Mouse (Mus musculus) testis, postnatal 10 days (tissue): ENCODE measurements around the gene Nhp2.
"Not testable (repeated sequence)": the region's sequence is repeated elsewhere in the genome, so short reads cannot be mapped to it uniquely, and the experiment has no call there.

Source experiments
- DNase-seq: peaks from one replicate; pipeline ENCODE4 v3.0.0; 2021; ENCODE audit warnings: low spot score

Nhp2 gene

DNA sequence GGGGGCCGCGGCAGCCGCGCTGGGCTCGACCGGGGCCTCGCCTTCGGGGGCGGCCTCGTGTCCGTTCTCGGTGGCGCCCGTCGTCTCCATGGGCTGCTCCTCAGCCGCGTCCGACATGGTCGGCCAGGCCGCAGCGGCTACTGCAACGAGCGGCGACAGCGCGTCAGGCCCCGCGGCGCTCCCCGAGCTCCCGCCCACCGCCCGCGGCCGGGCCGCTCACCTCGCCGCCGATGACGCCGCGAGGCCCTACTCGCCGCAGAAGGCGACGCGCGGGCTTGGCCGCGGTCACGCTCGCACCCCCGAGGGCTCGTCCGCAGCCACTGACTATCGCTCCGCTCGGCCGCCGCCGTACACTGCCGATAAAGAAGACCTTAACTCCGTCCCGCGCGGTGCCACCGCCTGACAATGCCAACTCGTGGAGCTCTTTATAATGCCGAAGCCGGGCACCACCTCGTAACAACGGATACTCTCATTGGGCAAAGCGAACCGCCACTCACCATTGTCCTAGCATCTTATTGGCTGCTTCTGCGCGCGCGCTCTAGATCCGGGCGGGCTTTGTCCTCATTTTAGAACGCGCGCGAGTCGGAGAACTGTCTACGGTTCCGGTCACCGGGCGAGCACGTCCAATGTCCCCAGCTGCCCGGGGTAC is 13.0 kb upstream of the Nhp2 start, which contains the start of gene Hnrnpab:
Gene Hnrnpab, minus strand, starts transcription at position 401 of the 649 bp plus-strand sequence.
- DNase-seq = peak; percentile 95

DNA sequence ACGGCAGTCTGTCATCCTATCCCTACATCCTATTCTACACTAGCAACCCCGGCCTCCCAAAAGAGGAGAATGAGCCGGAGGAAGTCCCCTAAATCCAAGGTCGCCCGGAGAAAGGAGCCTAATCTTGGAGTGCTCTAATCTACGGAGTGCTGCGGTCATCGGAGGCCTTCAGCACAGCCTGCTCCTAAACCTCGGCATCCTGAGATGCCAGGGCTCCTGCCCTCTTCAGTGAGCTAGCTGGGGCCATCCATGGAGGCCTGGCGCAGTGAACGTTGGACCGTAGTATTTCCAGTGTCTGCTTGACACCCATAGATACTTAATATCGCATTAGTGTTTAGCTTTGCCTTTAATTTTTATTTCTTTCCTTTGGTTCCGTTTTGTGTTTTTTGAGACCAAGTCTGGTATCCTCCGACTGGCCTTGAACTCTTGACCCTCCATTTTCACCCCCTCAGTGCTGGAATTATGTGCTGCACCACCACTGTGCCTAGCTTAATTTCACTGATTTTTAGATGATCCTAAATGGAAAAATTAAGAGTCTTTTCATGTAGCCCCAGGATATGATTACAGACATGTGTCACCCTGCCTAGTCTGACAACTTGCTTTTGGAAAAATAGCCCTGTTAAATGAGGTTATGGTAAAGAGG is 12.3 kb upstream of the Nhp2 start:
- DNase-seq = no peak

DNA sequence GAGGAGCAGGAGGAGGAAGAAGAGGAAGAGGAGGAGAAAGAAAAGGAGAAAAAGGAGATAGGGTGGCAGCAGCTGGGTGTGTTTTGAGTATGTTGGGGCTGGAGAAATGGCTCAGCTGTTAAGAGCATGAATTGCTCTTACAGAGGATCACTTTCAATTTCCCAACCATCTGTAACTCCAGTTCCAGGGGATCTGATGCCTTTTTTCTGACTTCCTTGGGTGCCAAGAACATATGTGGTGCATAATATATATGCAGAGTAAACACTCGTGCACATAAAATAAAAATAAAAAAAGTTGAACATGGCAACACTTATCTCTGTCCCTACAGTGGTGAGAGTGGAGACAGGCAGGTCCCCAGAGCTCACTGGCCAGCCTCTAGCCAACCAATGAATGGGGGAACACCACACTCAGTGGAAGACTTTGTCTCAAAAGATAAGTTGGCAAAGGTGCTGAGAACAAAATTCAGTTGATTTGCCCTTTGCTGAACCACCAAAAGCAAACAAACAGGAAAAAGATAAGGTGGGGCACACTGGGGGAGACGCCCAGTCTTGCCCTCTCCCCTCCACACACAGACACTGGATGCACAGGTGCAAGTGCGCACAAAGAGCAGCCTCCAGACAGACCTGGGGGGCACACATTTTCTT is 10.1 kb upstream of the Nhp2 start:
- no peak for DNase-seq

DNA sequence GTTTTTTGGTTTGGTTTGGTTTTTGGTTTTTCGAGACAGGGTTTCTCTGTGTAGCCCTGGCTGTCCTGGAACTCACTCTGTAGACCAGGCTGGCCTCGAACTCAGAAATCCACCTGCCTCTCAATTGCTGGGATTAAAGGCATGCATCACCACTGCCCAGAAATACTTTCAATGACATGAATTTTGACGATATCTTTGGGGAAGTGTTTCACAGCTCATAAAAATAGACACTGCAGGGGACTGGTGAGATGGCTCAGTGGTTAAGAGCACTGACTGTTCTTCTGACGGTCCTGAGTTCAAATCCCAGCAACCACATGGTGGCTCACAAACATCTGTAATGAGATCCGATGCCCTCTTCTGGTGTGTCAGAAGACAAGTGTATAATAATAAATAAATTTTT is 9.6 kb upstream of the Nhp2 start:
- not testable (repeated sequence) for DNase-seq

DNA sequence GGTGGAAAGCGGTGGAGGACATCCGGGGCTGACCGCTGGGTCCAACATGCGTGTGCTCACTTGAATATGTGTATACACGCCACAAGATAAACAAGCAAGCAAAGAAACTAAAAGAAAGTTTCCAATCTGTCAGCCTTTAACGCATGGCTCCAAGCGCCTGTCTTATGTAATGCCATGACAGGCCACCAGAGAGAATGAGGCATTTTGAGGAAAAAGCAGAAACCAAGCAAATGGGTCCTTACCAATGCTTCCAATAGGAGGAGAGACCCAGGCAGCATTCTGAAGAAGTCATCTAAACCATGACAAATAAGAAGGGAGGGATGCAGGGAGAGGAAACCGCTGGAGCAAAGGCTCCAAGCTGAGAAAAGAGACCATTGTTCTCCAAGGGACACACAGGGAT is 5.3 kb upstream of the Nhp2 start:
- DNase-seq = no peak

DNA sequence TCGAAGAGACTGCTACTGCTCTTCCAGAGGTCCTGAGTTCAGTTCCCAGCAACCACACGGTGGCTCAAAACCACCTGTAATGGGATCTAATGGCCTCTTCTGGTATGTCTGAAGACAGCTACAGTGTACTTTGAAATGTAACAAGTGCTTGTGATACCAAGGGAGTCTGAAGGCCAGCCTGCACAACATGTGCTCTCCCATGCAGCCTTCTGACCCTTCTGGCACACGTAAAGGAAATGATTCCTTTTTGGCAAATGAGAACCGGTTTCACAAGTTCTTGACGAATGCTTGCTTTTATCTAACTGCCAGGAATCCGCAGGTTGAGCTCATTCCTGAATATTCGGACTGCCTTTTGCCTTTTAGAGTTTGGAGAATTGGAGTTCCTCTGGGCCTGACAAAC is 4.4 kb upstream of the Nhp2 start:
- no peak for DNase-seq

DNA sequence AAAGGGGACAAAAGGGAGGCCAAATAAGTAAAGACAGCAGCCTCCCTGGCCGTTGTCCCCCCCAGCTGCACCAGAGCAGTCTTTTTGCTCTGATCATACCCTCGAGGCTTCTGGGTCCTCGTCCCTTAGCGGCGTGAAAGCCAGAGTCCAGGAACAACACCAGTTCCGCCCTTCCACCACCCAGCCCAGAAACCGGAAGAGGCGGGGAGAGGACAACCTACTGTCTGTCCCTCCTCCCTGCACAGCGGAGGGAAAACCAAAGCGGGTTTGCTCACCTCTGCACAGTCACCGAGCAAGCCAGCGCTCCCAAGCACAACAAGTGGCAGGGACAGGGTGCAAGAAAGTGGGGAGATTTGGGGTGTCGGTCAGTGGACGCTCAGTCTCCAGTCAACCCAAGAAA is 3.9 kb upstream of the Nhp2 start:
- peak; percentile 75 for DNase-seq

DNA sequence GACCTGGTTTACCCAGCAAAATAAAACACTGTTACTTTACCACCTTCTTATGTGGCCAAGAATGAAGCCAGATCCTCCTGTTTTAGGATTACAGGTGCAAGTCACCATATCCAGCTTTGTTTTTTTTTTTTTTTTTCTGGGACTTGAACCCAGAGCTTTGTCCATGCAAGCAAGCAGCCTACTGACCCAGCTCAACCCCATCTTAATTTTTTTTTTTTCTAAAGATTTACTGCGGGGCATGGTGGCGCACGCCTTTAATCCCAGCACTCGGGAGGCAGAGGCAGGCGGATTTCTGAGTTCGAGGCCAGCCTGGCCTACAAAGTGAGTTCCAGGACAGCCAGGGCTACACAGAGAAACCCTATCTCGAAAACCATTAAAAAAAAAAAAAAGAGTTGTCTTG is 3.4 kb upstream of the Nhp2 start:
- DNase-seq = not testable (repeated sequence)

DNA sequence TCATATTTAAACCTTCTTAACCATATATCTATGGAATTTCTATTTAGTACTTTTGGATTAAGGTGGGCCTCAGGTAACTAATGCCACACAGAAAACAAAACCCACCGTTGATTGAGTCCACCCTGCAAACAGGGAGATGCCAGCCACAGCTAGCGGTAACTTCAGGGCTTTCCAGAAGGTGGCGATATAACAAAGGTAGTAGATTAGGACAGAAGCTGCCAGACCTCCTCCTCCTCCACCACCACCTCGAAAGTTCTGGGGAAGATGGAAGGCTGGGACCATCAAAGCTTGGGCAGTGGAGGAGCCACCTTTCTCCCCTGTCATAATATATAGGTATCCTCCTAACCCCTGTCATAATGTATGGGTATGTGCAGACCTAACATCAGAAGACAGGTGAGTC is 1.8 kb upstream of the Nhp2 start:
- DNase-seq = peak; percentile 75

DNA sequence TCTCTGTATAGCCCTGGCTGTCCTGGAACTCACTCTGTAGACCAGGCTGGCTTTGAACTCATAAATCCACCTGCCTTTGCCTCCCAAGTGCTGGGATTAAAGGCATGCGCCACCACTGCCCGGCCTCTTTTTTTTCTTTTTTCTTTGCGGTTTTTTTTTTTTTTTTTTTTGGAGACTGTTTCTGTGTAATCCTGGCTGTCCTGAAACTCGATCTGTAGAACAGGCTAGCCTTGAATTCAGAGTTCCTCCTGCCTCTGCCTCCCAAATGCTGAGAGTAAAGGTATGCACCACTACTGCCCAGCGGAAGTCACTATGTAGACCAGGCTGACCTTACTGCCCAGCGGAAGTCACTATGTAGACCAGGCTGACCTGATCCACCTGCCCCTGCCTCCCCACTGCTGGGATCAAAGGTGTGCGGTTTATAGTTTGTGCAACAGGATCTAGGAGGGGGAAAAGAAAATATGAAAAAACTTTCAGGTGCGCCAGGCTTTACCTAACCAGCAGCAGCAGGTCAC is 584 bp upstream of the Nhp2 start:
- DNase-seq = no peak

DNA sequence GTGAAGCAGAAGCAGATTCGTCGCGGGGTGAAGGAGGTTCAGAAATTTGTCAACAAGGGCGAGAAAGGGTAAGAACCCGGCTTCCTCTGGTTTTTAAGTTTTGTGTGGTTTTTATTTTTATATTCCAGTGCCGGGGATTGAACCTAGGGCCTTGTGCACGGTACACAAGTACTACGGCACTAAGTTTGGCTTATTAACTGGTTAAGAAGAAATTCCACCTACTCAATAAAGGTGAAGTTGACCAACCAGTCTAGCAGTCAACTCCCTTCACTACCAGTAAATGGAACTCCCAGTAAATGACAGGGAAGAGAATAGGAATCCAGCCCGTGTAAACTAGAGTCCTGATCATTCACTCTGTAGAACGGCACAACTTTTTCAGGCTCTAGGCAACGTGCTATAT is 549 bp downstream of the Nhp2 start:
- no peak for DNase-seq

DNA sequence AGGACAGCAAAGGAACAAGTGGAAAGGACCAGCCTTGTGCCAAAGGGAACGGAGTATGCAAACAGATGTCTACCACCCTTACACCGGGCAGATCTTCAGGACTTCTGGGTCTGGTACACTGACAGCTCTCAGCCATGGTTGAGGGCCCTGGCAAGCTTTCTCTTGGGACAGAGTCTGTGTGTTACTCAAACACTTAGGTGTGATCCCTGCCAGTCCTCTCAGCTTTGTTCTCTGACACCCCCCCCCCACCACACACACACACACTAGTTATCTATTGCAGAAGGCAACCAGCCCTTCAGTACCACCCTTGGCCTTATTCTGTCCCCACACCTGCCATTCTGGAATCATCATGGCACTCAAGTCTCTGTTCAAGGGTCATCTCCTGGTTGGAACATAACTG is 2.2 kb downstream of the Nhp2 start:
- no peak for DNase-seq

DNA sequence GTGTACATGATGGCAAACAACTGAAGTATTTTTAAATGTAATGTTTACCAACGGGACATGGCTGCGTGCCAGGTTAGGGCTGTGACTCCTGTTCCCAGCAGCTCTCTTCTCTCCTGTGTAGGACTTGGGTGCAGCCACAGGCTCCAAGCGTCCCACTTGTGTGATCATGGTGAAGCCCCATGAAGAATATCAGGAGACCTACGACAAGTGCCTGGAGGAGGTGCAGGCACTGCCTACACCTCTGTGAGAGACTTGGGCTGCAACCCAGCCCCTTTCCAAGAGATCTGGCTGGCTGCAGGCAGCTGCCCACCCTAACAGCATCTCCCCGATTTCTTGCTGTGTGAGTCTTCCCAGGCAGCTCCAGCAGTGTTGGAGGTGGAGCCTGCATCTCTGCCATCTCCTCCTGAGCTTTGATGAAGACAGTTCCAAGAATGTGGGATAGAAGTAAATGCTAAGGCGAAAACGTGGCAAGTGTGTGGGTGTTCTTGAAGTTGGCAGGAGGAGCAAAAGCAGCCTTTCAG is 3.5 kb downstream of the Nhp2 start:
- peak; percentile 62 for DNase-seq

DNA sequence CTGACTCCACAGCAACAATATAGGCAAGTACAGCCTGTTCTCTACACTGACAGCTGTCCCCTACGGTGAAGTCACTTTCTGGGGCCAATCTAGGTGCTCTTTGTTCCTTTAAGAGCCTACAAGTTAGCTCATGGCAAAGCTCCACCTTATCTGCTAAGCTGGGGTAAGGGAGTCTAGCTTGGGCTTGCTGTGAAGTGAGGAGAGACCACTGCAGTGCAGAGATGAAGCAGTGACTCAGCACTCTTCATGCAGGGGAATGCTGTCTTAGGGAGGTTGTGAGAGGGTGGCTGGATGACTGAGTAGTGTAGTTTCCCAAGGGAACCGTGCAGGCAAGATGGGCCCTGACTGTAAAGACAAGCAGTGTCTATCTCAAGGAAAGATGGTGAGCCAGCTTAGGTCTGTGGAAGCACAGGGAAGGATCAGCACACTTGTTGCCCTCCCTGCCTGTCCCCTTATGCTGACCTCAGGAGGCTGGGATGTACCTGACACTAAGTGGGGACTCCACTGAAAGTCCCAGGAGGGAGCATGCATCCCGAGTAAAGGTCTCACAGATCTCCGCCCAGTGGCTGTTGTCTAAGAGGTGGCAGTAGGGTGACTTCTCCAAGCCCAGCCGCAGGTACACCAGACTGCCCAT is 5.8 kb downstream of the Nhp2 start:
- DNase-seq = no peak

DNA sequence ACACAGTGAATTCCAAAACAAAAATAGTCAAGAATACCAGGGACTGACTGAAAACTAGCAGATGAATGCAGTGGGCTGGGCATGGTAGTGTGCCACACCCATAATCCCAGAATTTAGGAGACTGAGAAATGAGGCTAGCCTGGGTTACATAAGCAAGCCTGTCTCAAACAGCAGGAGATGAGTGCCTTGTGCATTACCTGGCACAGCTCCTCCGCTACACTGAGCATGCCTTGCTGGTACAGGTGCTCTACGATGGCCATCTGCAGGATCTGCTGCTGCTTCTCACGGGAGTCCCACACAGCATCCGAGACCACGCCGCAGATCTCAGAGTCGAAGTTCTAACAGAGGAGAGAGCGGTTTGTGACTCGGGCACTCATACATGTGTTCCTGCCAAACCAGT is 7.9 kb downstream of the Nhp2 start:
- DNase-seq = peak; percentile 37

DNA sequence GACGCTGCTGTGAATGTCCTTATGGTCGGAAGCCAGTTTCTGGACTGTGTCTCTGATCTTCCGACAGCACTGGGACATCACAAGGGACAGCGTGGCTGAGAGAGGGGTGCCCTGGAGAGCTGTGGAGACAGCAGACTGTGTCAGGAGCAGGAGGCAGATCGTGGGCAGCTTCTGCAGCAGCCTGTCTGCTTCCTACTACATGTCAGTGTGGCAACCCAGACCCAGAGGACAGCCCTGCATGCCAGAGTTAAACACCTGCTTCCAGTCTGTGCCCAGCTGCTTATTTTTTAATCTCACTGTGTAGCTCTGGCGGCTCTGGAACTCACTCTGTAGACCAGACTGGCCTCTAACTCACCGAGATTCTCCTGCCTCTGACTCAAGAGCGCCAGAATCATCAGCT is 8.4 kb downstream of the Nhp2 start:
- no peak for DNase-seq

DNA sequence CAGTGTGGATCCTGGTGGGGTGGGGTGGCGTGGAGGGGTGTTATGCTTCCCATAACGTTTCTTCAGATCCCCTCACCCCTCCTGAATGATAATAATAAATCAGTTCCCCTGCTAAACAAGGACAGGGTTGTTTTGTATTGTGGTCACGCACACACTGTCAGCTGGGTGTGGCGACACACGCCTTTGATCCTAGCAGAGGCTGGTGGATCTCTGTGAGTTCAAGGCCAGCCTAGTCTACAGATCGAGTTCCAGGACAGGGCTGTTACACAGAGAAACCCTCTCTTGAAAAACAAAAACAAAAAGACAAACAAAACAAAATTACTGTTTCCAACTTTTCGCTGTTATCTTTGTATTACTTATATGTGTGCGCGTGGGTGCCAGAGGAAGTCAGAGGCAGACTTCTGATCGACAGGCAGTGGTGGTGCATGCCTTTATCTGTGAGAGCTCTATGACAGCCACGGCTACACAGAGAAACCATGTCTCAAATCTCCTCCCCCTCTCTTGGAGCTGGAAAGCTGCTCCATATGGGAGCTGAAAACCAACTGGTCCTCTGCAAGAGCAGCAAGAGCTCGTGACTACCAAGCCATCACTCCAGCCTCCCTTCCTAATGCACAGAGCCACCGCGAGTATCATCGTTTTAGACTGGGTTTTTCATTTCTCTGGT is 10.2 kb downstream of the Nhp2 start:
- DNase-seq = no peak

DNA sequence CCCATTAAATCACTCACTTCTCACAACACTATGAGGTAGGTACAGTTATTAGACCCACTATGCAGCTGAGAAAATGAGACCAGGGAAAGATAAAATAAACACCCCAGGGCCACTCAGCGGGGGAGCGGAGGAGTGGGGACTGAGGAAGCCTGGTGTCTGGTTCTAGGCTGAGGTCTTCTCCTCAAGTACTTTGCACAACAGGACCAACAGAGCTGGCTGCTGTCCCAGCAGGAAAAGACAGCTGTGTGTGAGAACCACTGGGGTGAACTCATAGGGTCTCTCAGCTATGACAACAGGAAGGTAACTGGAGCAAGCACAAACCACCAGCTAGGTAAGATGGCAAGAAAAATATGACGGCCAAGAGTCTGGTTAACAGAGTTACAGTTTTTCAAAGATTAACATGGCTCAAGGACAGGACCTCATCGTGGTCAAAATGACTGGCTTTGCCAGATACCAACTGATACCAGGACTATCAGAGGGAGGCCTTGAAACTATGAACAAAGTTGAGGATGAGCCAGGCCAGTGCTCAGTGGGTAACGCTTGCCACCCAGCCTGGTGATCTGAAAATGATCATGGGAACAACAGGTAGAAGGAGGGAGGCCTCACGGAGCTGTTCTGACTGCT is 12.7 kb downstream of the Nhp2 start:
- no peak for DNase-seq

DNA sequence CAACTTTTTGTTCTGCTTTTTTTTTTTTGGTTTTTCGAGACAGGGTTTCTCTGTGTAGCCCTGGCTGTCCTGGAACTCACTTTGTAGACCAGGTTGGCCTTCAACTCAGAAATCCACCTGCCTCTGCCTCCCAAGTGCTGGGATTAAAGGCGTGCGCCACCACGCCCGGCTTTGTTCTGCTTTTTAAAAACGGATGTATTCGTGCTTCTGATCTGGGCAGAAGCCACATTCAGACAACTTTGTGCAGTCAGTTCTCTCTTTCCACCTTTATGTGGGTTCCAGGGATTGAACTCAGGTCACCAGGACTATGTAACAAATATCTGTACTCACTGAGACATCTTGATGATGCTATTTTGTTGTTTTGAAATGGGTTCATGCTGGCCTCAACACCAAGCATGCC is 13.7 kb downstream of the Nhp2 start:
- not testable (repeated sequence) for DNase-seq

DNA sequence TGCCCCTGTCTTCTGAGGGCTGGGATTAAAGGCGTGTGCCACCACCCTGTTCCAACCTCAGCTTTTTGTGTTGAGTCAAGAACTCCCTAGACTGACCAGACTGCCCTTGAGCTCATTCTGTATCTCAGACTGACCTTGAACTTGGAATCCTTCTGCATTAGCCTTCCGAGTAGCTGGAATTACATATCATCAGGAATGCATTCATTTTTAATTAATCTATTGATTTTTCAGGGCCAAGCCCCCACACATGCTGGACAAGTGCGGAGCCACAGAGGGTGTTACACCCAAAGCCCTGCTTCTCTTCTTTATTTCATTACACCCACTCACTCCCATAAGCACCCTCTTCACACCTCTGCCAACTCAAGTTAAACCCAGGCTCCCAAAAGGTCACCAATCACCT is 14.2 kb downstream of the Nhp2 start:
- DNase-seq = no peak

DNA sequence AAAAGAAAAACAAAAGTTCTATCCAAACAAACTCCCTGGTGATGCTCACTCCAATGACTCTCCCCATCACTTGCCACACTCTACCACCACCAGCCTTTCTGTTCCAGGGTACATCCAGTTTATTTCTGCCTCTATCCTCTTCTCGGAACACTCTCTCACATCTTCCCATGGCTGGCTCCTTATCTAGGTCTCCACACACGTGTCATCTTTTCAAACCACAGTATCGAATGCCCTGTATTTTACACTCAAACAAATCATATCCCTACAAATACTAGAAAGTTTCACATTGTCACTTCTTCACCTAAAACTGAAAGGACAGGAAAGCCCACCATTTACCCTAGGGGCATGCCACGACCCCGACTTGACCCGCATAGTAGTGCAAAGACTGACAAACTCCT is 15.6 kb downstream of the Nhp2 start:
- DNase-seq = no peak
